Mouse (Mus musculus): ENCODE data around the gene Gnptg. TPM values are rescaled to one million over a fixed set of nuclear protein-coding genes. Genes with fewer than 3 reads are reported as not detected.
A peak's percentile ranks its signal among the peaks of the same experiment; 100 is the strongest.

The Gnptg gene
- polyA plus RNA-seq, 1 experiment from 2014 or later = 36.0 TPM

- peaks cover 31% of the 10 kb centered on the region for H3K36me3 ChIP-seq (ENCODE audit: control insufficient read depth, insufficient read depth, low read length)
- H3K4me3 ChIP-seq (ENCODE audit: low read depth, low read length) = no peak overlapping the region
Measured at GRCm38 (mm10) chr17:25211705-25212104, 28.2 kb downstream of the Gnptg start.

GRCm38 (mm10) chr17:25210680-25211466 is 29.1 kb downstream of the Gnptg start:
- DNase-seq (ENCODE audit: low spot score) = no peak

More at GRCm38 (mm10) chr17:25211705-25212104, 28.2 kb downstream of the Gnptg start:
- WGBS = 60% methylated on average over 4 of the region's 4 CpGs
- Histone ChIP-seq H3K4me1 (replicated peaks; ENCODE audit: control insufficient read depth, insufficient read depth) (no peaks in the 10 kb centered on the region), H3K4me2 (replicated peaks; ENCODE audit: low read depth) (no peak overlapping the region), H3K9ac (ENCODE audit: low read length) (no peak overlapping the region), H3K27ac (replicated peaks) (no peak overlapping the region), H3K9me3 (ENCODE audit: control insufficient read depth, low read length) (no peaks in the 10 kb centered on the region), H3K27me3 (ENCODE audit: control insufficient read depth, insufficient read depth, low read length) (no peaks in the 10 kb centered on the region)
- no peak for DNase-seq (ENCODE audit: low spot score)
- no peak for ATAC-seq (ENCODE audit: low FRiP score, low TSS enrichment)
- TF ChIP-seq CTCF (IDR thresholded peaks at IDR 0.05; ENCODE audit: low read depth) (no peak), EP300 (optimal IDR thresholded peaks at IDR 0.05) (no peak)

GRCm38 (mm10) chr17:25210006-25210405 is 29.9 kb downstream of the Gnptg start:
- no peak overlapping the region for H3K4me3 ChIP-seq (ENCODE audit: low read depth, low read length)
- ATAC-seq (ENCODE audit: low FRiP score, low TSS enrichment) (no peak), DNase-seq (ENCODE audit: low spot score) (no peak)
- no peaks in the 10 kb centered on the region for H3K27me3 ChIP-seq (ENCODE audit: control insufficient read depth, insufficient read depth, low read length)
- no peaks in the 10 kb centered on the region for H3K4me1 ChIP-seq (replicated peaks; ENCODE audit: control insufficient read depth, insufficient read depth)
- no peak overlapping the region for H3K4me2 ChIP-seq (replicated peaks; ENCODE audit: low read depth)
- peaks cover 25% of the 10 kb centered on the region for H3K36me3 ChIP-seq (ENCODE audit: control insufficient read depth, insufficient read depth, low read length)
- H3K9ac ChIP-seq (ENCODE audit: low read length) = no peak overlapping the region
- no peak overlapping the region for H3K27ac ChIP-seq (replicated peaks)
- no peaks in the 10 kb centered on the region for H3K9me3 ChIP-seq (ENCODE audit: control insufficient read depth, low read length)
- 66% methylated on average over 4 of the region's 4 CpGs for WGBS
- TF ChIP-seq EP300 (optimal IDR thresholded peaks at IDR 0.05) = no peak
- no peak for TF ChIP-seq CTCF (IDR thresholded peaks at IDR 0.05; ENCODE audit: low read depth)

More at GRCm38 (mm10) chr17:25210680-25211466, 29.1 kb downstream of the Gnptg start:
- Histone ChIP-seq H3K36me3 (ENCODE audit: control insufficient read depth, insufficient read depth, low read length) (peaks cover 27% of the 10 kb centered on the region), H3K4me1 (replicated peaks; ENCODE audit: control insufficient read depth, insufficient read depth) (no peaks in the 10 kb centered on the region), H3K9ac (ENCODE audit: low read length) (no peak overlapping the region), H3K27ac (replicated peaks) (no peak overlapping the region), H3K27me3 (ENCODE audit: control insufficient read depth, insufficient read depth, low read length) (no peaks in the 10 kb centered on the region), H3K9me3 (ENCODE audit: control insufficient read depth, low read length) (no peaks in the 10 kb centered on the region), H3K4me2 (replicated peaks; ENCODE audit: low read depth) (no peak overlapping the region), H3K4me3 (ENCODE audit: low read depth, low read length) (no peak overlapping the region)
- TF ChIP-seq EP300 (optimal IDR thresholded peaks at IDR 0.05) (no peak), CTCF (IDR thresholded peaks at IDR 0.05; ENCODE audit: low read depth) (no peak)
- no peak for ATAC-seq (ENCODE audit: low FRiP score, low TSS enrichment)
- 77% methylated on average over 15 of the region's 15 CpGs for WGBS

GRCm38 (mm10) chr17:25202401-25202800 is 37.5 kb downstream of the Gnptg start:
- Histone ChIP-seq H3K9me3 (ENCODE audit: control insufficient read depth, low read length) (no peaks in the 10 kb centered on the region), H3K27me3 (ENCODE audit: control insufficient read depth, insufficient read depth, low read length) (no peaks in the 10 kb centered on the region), H3K36me3 (ENCODE audit: control insufficient read depth, insufficient read depth, low read length) (peaks cover 28% of the 10 kb centered on the region), H3K4me3 (ENCODE audit: low read depth, low read length) (no peak overlapping the region), H3K4me2 (replicated peaks; ENCODE audit: low read depth) (no peak overlapping the region), H3K27ac (replicated peaks) (no peak overlapping the region), H3K9ac (ENCODE audit: low read length) (no peak overlapping the region), H3K4me1 (replicated peaks; ENCODE audit: control insufficient read depth, insufficient read depth) (no peaks in the 10 kb centered on the region)
- ATAC-seq (ENCODE audit: low FRiP score, low TSS enrichment) = no peak
- TF ChIP-seq EP300 (optimal IDR thresholded peaks at IDR 0.05) (no peak), CTCF (IDR thresholded peaks at IDR 0.05; ENCODE audit: low read depth) (no peak)
- 84% methylated on average over 4 of the region's 4 CpGs for WGBS
- DNase-seq (ENCODE audit: low spot score) = no peak

GRCm38 (mm10) chr17:25189091-25189490 is 50.8 kb downstream of the Gnptg start:
- Histone ChIP-seq H3K27ac (replicated peaks) (peak overlapping the region; percentile 90), H3K27me3 (ENCODE audit: control insufficient read depth, insufficient read depth, low read length) (no peaks in the 10 kb centered on the region), H3K9ac (ENCODE audit: low read length) (peak overlapping the region; percentile 93), H3K9me3 (ENCODE audit: control insufficient read depth, low read length) (no peaks in the 10 kb centered on the region), H3K4me1 (replicated peaks; ENCODE audit: control insufficient read depth, insufficient read depth) (peaks cover 2% of the 10 kb centered on the region; the same call in 1 of the 2 replicates), H3K4me2 (replicated peaks; ENCODE audit: low read depth) (peak overlapping the region; percentile 80), H3K4me3 (ENCODE audit: low read depth, low read length) (peak overlapping the region; percentile 98), H3K36me3 (ENCODE audit: control insufficient read depth, insufficient read depth, low read length) (peaks cover 8% of the 10 kb centered on the region; the same call in 1 of the 2 replicates)
- 1% methylated on average over 16 of the region's 16 CpGs for WGBS
- DNase-seq (ENCODE audit: low spot score) (no peak), ATAC-seq (ENCODE audit: low FRiP score, low TSS enrichment) (no peak)
- TF ChIP-seq EP300 (optimal IDR thresholded peaks at IDR 0.05) (no peak), CTCF (IDR thresholded peaks at IDR 0.05; ENCODE audit: low read depth) (no peak)

Data from stomach, postnatal 0 days (tissue).